In genomic region chr3:41213533-41213932, GRCm38 (mm10) we compare ENCODE assay signal across 31 mouse cellular contexts.
DNase-seq lines count a peak whose midpoint lies in the region; ATAC-seq lines count a peak whose summit lies in the region.
"Had no signal": no experiment of that assay in that cellular context is flagged by ENCODE, and none has a peak within 500 bp of the region (broad histone marks: within the 10 kb centered on the region; RNA-seq: fewer than 3 reads in every experiment).

No protein-coding gene starts in this region.

- H3K27ac ChIP-seq in embryonic facial prominence, embryonic 13.5 days: no peak overlapping the region
- no peak overlapping the region for H3K27ac ChIP-seq in embryonic facial prominence, embryonic 10.5 days (replicated peaks)
- H3K27ac ChIP-seq in intestine, embryonic 14.5 days (ENCODE audit: low read depth): no peak overlapping the region
- no peak overlapping the region for H3K27ac ChIP-seq in intestine, embryonic 16.5 days (ENCODE audit: low read length)
- H3K27ac ChIP-seq: embryonic facial prominence, embryonic 12.5 days; forebrain, embryonic 12.5 days; heart, embryonic 15.5 days; hindbrain, embryonic 13.5 days; limb, embryonic 10.5 days; limb, embryonic 15.5 days; liver, embryonic 13.5 days; macrophage; midbrain, embryonic 13.5 days had no signal

- no peak for DNase-seq in embryonic facial prominence, embryonic 10.5 days (ENCODE audit: low spot score)
- peak; percentile 21 for DNase-seq in intestine, embryonic 14.5 days (ENCODE audit: low spot score)
- peak; percentile 54 for DNase-seq in NIH3T3 (ENCODE audit: low read depth)
- DNase-seq: adrenal gland, postnatal 10 days; cerebellum, adult 8-10 months; cerebellum, postnatal 36 days; forebrain, postnatal 0 days; gastrocnemius, postnatal 25 days; heart, postnatal 36 days; kidney, adult 11 months; kidney, postnatal 10 days; layer of hippocampus, postnatal 36 days; liver, embryonic 13.5 days; lung, adult 18-20 months; spleen, adult 18-20 months; thymus, postnatal 14 days had no signal

- 68% methylated on average over 2 of the region's 2 CpGs for WGBS in embryonic facial prominence, embryonic 13.5 days
- WGBS in embryonic facial prominence, embryonic 10.5 days: 78% methylated on average over 2 of the region's 2 CpGs
- WGBS in intestine, embryonic 14.5 days: 73% methylated on average over 2 of the region's 2 CpGs
- WGBS in intestine, embryonic 16.5 days: 71% methylated on average over 2 of the region's 2 CpGs

- ATAC-seq in embryonic facial prominence, embryonic 13.5 days (ENCODE audit: insufficient number of reproducible peaks, insufficient read depth, low FRiP score, low TSS enrichment, low read depth): 0 out of 2 replicates have a peak, but pooled peaks have one; percentile 15
- ATAC-seq in intestine, embryonic 14.5 days (replicated peaks; ENCODE audit: low FRiP score, low TSS enrichment, low read depth): no peak
- ATAC-seq in intestine, embryonic 16.5 days: no peak
- no peak for ATAC-seq in activated CD4-positive, CD25-positive, alpha-beta regulatory T cell, adult 4 months
- no peak for ATAC-seq in granulocyte monocyte progenitor cell, adult 5-6 weeks (replicated peaks; ENCODE audit: poor library complexity, severe bottlenecking)
- ATAC-seq: CD4-positive, CD25-positive, alpha-beta regulatory T cell, adult 4 months; forebrain, postnatal 0 days; lung, postnatal 0 days; midbrain, embryonic 13.5 days had no signal

- no peaks in the 10 kb centered on the region for H3K4me1 ChIP-seq in embryonic facial prominence, embryonic 13.5 days
- no peaks in the 10 kb centered on the region for H3K4me1 ChIP-seq in embryonic facial prominence, embryonic 10.5 days
- no peaks in the 10 kb centered on the region for H3K4me1 ChIP-seq in intestine, embryonic 14.5 days (replicated peaks; ENCODE audit: control insufficient read depth, insufficient read depth, low read length)
- H3K4me1 ChIP-seq in intestine, embryonic 16.5 days (ENCODE audit: control insufficient read depth, insufficient read depth, low read length): no peaks in the 10 kb centered on the region
- H3K4me1 ChIP-seq: embryonic facial prominence, embryonic 12.5 days; forebrain, embryonic 12.5 days; heart, embryonic 15.5 days; hindbrain, embryonic 13.5 days; limb, embryonic 15.5 days; liver, embryonic 13.5 days; midbrain, embryonic 13.5 days had no signal

- H3K4me3 ChIP-seq in embryonic facial prominence, embryonic 13.5 days: no peak overlapping the region
- no peak overlapping the region for H3K4me3 ChIP-seq in embryonic facial prominence, embryonic 10.5 days
- H3K4me3 ChIP-seq in intestine, embryonic 14.5 days (ENCODE audit: low read depth, low read length): no peak overlapping the region
- H3K4me3 ChIP-seq in intestine, embryonic 16.5 days (ENCODE audit: low read length): no peak overlapping the region
- H3K4me3 ChIP-seq: embryonic facial prominence, embryonic 12.5 days; erythroblast, embryonic 14.5 days; forebrain, embryonic 12.5 days; heart, embryonic 15.5 days; hindbrain, embryonic 13.5 days; limb, embryonic 10.5 days; limb, embryonic 15.5 days; liver, embryonic 13.5 days; midbrain, embryonic 13.5 days had no signal

- H3K4me2 ChIP-seq in embryonic facial prominence, embryonic 13.5 days: no peak overlapping the region
- H3K4me2 ChIP-seq in intestine, embryonic 14.5 days (ENCODE audit: low read length): no peak overlapping the region
- no peak overlapping the region for H3K4me2 ChIP-seq in intestine, embryonic 16.5 days (ENCODE audit: low read depth, low read length)
- H3K4me2 ChIP-seq: embryonic facial prominence, embryonic 12.5 days; forebrain, embryonic 12.5 days; heart, embryonic 15.5 days; hindbrain, embryonic 13.5 days; limb, embryonic 15.5 days; liver, embryonic 13.5 days; midbrain, embryonic 13.5 days had no signal

- H3K9me3 ChIP-seq in embryonic facial prominence, embryonic 13.5 days: no peaks in the 10 kb centered on the region
- no peaks in the 10 kb centered on the region for H3K9me3 ChIP-seq in embryonic facial prominence, embryonic 10.5 days
- H3K9me3 ChIP-seq in intestine, embryonic 14.5 days (ENCODE audit: control insufficient read depth, low read length): no peaks in the 10 kb centered on the region
- no peaks in the 10 kb centered on the region for H3K9me3 ChIP-seq in intestine, embryonic 16.5 days (ENCODE audit: control insufficient read depth, low read length)
- H3K9me3 ChIP-seq: embryonic facial prominence, embryonic 12.5 days; heart, embryonic 15.5 days; hindbrain, embryonic 13.5 days; limb, embryonic 10.5 days; limb, embryonic 15.5 days; liver, embryonic 13.5 days; midbrain, embryonic 13.5 days had no signal

- H3K9ac ChIP-seq in embryonic facial prominence, embryonic 13.5 days: no peak overlapping the region
- no peak overlapping the region for H3K9ac ChIP-seq in intestine, embryonic 14.5 days (ENCODE audit: low read length)
- H3K9ac ChIP-seq in intestine, embryonic 16.5 days (ENCODE audit: low read depth, low read length): no peak overlapping the region
- H3K9ac ChIP-seq: embryonic facial prominence, embryonic 12.5 days; forebrain, embryonic 12.5 days; forebrain, postnatal 0 days; heart, embryonic 15.5 days; hindbrain, embryonic 13.5 days; limb, embryonic 15.5 days; liver, embryonic 13.5 days; midbrain, embryonic 13.5 days had no signal

- no peaks in the 10 kb centered on the region for H3K27me3 ChIP-seq in embryonic facial prominence, embryonic 13.5 days
- no peaks in the 10 kb centered on the region for H3K27me3 ChIP-seq in embryonic facial prominence, embryonic 10.5 days (replicated peaks; ENCODE audit: low read depth, poor library complexity, severe bottlenecking)
- H3K27me3 ChIP-seq in intestine, embryonic 14.5 days (replicated peaks; ENCODE audit: control insufficient read depth, insufficient read depth, low read length): no peaks in the 10 kb centered on the region
- no peaks in the 10 kb centered on the region for H3K27me3 ChIP-seq in intestine, embryonic 16.5 days (replicated peaks; ENCODE audit: control insufficient read depth, insufficient read depth, low read length)
- H3K27me3 ChIP-seq: embryonic facial prominence, embryonic 12.5 days; forebrain, embryonic 12.5 days; heart, embryonic 15.5 days; hindbrain, embryonic 13.5 days; limb, embryonic 15.5 days; liver, embryonic 13.5 days; midbrain, embryonic 13.5 days had no signal

- no peaks in the 10 kb centered on the region for H3K36me3 ChIP-seq in embryonic facial prominence, embryonic 13.5 days
- H3K36me3 ChIP-seq in embryonic facial prominence, embryonic 10.5 days (replicated peaks): no peaks in the 10 kb centered on the region
- no peaks in the 10 kb centered on the region for H3K36me3 ChIP-seq in intestine, embryonic 14.5 days (ENCODE audit: control insufficient read depth, insufficient read depth, low read length)
- H3K36me3 ChIP-seq in intestine, embryonic 16.5 days (ENCODE audit: control insufficient read depth, insufficient read depth, low read length): no peaks in the 10 kb centered on the region
- H3K36me3 ChIP-seq: embryonic facial prominence, embryonic 12.5 days; forebrain, embryonic 12.5 days; heart, embryonic 15.5 days; hindbrain, embryonic 13.5 days; limb, embryonic 10.5 days; limb, embryonic 15.5 days; liver, embryonic 13.5 days; midbrain, embryonic 13.5 days had no signal
